Mouse (Mus musculus) stomach, embryonic 16.5 days (tissue): Measurements from ENCODE around the gene 0610010K14Rik. TPM values are rescaled to one million over a fixed set of nuclear protein-coding genes. Genes with fewer than 3 reads are reported as not detected.

Source experiments
- ATAC-seq: fragments of 200-750 bp; cut with Nextera tagmentation; 2 replicates; pipeline ENCODE4 v1.8.0; 2017; ENCODE audit warnings: moderate number of reproducible peaks, moderate TSS enrichment; ENCODE audit not compliant: insufficient read depth, low FRiP score
- H3K27ac ChIP-seq: fragments of 300-500 bp; sonication (generic); 2 replicates; pipeline ENCODE4 v1.5.1; 2014; ENCODE audit warnings: low read length
- H3K27me3 ChIP-seq: fragments of 300-500 bp; sonication (generic); 2 replicates; pipeline ENCODE4 v1.6.1; 2014; ENCODE audit warnings: low read length, control low read depth, mixed read lengths; ENCODE audit not compliant: control insufficient read depth, insufficient read depth
- H3K36me3 ChIP-seq: fragments of 300-500 bp; sonication (generic); 2 replicates; pipeline ENCODE4 v1.6.1; 2014; ENCODE audit warnings: low read length; ENCODE audit not compliant: control insufficient read depth, insufficient read depth
- H3K4me1 ChIP-seq: fragments of 300-500 bp; sonication (generic); 2 replicates; pipeline ENCODE4 v1.6.1; 2014; ENCODE audit warnings: low read length, control low read depth, mixed read lengths; ENCODE audit not compliant: control insufficient read depth, insufficient read depth
- H3K4me2 ChIP-seq: fragments of 300-500 bp; sonication (generic); 2 replicates; pipeline ENCODE4 v1.6.1; 2014; ENCODE audit warnings: low read depth, low read length, mixed read lengths
- H3K4me3 ChIP-seq: fragments of 300-500 bp; sonication (generic); replicated peaks from 2 replicates; pipeline ENCODE4 v1.5.1; 2014; ENCODE audit warnings: mild to moderate bottlenecking, low read length
- H3K9ac ChIP-seq: fragments of 300-500 bp; sonication (generic); 2 replicates; pipeline ENCODE4 v1.6.1; 2014; ENCODE audit warnings: low read length
- H3K9me3 ChIP-seq: fragments of 300-500 bp; sonication (generic); replicated peaks from 2 replicates; pipeline ENCODE4 v1.6.1; 2016; ENCODE audit warnings: low read length, control low read depth; ENCODE audit not compliant: control insufficient read depth
- WGBS: fragments of 180-500 bp; shearing (Covaris S2); extraction: QIAGEN DNeasy Blood & Tissue Kit; methylation state at CpG from one replicate; pipeline ENCODE4 v1.1.7; 2014; 5-methylcytosine and 5-hydroxymethylcytosine counted together
- polyA plus RNA-seq: library from polyadenylated mRNA; unstranded; fragments of >200 nt; fragmentation: Nextera tagmentation; extraction: Ambion mirVana; gene quantifications from 2 replicates; pipeline ENCODE4 v1.2.1, GENCODE M21; 2015

The 0610010K14Rik gene
- polyA plus RNA-seq, 1 experiment from 2014 or later, result 132 TPM

DNA sequence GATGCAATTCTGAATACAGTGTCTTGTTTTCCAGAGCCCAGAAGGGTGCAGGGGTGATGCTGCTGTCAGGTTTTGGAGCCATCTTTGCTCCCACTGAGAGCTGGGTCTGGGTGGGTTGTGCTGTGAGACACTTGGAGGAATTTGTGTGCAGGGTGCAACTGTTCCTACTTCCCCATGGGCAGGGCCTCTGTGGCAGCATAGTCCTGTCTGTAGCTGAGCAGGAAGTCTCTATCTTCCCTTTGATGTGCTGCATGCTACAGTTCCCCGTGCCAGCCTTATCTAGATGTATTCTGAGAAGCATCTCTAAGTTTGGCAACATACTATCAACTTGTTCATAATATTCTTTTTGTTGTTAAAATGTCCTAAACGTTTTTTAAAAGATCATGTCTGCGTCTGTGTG lies 27.5 kb upstream of the 0610010K14Rik start:
- peaks cover 7% of the 10 kb centered on the region; the same call in 1 of the 2 replicates for H3K4me1 ChIP-seq
- no peak overlapping the region for H3K4me3 ChIP-seq
- peak overlapping the region; percentile 77 for H3K27ac ChIP-seq
- H3K9ac ChIP-seq, result no peak overlapping the region
- no peaks in the 10 kb centered on the region for H3K9me3 ChIP-seq
- no peak overlapping the region for H3K4me2 ChIP-seq
- H3K36me3 ChIP-seq, result no peaks in the 10 kb centered on the region
- no peak for ATAC-seq
- H3K27me3 ChIP-seq, result no peaks in the 10 kb centered on the region
- WGBS, result 41% methylated on average over 3 of the region's 3 CpGs

DNA sequence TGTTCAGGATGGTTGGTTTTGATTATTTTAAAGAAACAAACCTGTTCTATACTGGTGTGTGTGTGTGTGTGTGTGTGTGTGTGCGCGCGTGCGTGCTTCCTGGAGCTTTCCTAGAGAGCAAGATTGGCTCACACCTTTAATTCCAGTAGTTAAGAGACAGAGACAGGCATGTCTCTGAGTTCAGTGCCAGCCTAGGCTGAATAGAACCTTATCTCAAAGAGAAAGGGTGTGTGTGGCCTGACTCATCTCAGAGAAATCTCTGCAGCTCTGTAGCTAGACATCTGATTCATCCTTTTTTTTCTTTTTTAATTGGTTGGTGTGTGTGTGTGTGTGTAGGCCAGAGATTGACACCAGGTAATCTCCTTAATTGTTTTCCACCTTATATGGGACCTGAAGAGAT lies 21.3 kb upstream of the 0610010K14Rik start:
- Histone ChIP-seq H3K27me3 (peaks cover 10% of the 10 kb centered on the region), H3K4me1 (peaks cover 9% of the 10 kb centered on the region; the same call in 1 of the 2 replicates), H3K4me3 (no peak overlapping the region), H3K4me2 (no peak overlapping the region), H3K36me3 (no peaks in the 10 kb centered on the region), H3K9ac (no peak overlapping the region), H3K27ac (no peak overlapping the region), H3K9me3 (no peaks in the 10 kb centered on the region)
- WGBS, result 83% methylated on average over 4 of the region's 4 CpGs
- ATAC-seq, result no peak

DNA sequence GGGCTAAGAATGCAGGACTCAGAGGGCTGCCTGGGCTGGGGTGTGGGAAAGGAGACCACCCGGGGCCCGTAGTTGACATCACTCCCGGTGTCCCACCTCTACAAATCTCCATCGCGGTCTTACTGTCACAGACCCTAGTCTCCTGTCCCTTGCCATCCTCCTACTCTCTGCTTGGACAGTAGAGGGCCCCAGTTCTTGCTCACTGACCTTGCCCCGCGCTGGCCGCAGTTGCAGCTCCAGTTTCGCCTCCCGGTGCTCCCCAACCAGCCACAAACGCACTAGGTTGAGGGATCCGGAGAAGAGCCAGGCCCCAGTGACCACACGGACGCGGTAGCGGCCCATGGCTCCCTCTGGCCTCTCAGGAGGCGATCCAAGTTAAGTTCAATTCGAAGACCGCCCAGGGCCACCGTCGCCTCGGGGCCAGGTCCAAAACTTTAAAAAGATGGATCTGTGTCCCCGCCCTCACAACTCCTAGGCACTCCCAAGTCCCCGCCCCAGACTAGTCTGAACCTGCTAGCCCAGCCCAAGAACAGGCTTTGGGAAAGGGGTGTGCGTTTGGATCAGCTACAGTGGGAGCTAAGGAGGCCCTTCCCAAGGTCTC lies 17.3 kb upstream of the 0610010K14Rik start, which contains the start of gene Alox12:
TSS of gene Alox12 (minus strand) at position 423 of the 601 bp plus-strand sequence.
- Histone ChIP-seq H3K9ac (peak within 1 kb of the TSS; percentile 74), H3K4me3 (peak within 1 kb of the TSS; percentile 50), H3K27me3 (peaks cover 29% of the 10 kb centered on the region), H3K4me2 (peak within 1 kb of the TSS; percentile 61), H3K36me3 (no peaks in the 10 kb centered on the region), H3K4me1 (peaks cover 9% of the 10 kb centered on the region; the same call in 1 of the 2 replicates), H3K9me3 (no peaks in the 10 kb centered on the region), H3K27ac (peak within 1 kb of the TSS; percentile 66)
- peak; percentile 67; the same call in 1 of the 2 replicates for ATAC-seq
- WGBS, result 2% methylated on average over 25 of the region's 25 CpGs

DNA sequence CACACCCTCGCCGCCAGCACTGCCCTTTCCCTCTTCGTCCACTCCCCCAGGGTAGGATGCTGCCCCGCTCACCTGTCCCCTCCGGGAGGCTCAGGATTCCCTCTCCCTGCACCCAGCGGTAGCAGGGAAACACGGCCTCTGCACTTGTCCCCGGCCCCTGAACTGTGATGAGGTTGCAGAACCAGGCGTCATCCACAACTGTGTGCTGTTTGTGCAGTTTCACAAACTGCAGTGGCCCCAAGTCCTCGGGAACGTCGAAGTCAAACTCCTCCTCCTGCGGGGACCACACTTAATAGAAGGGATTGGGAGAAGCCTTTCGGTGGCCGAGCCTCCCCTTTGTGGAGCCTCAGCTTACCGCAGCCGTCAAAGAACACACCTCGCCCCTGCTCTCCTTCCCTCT lies 16.6 kb upstream of the 0610010K14Rik start:
- H3K36me3 ChIP-seq, result no peaks in the 10 kb centered on the region
- no peak for ATAC-seq
- peaks cover 29% of the 10 kb centered on the region for H3K27me3 ChIP-seq
- peak overlapping the region; percentile 74 for H3K9ac ChIP-seq
- H3K4me3 ChIP-seq, result peak overlapping the region; percentile 50
- H3K4me2 ChIP-seq, result peak overlapping the region; percentile 61
- WGBS, result 3% methylated on average over 18 of the region's 18 CpGs
- H3K4me1 ChIP-seq, result peaks cover 9% of the 10 kb centered on the region; the same call in 1 of the 2 replicates
- peak overlapping the region; percentile 66; the same call in 1 of the 2 replicates for H3K27ac ChIP-seq
- H3K9me3 ChIP-seq, result no peaks in the 10 kb centered on the region

DNA sequence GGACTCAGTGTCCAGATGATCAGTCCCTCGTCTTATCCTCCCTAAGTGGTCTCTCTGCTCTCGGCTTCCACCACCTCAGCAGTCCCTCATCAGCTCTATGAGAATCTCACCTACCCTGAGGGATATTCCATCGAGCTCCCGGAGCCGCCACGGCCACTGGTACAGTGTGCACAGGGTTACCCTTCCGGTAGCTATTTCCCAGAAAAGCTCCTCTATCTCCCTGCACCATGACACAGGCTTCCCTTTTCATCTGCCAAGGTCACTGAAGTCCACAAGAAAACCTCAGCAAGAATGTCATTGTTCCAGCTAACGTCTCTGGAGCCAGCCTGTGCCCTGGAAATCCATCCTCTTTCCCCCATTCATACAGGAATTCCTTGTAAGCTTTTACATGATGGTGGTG lies 14.1 kb upstream of the 0610010K14Rik start:
- WGBS, result 76% methylated on average over 8 of the region's 8 CpGs
- Histone ChIP-seq H3K4me3 (no peak overlapping the region), H3K4me2 (no peak overlapping the region), H3K9me3 (no peaks in the 10 kb centered on the region), H3K4me1 (peaks cover 9% of the 10 kb centered on the region; the same call in 1 of the 2 replicates), H3K36me3 (no peaks in the 10 kb centered on the region), H3K27me3 (peaks cover 29% of the 10 kb centered on the region), H3K9ac (no peak overlapping the region), H3K27ac (no peak overlapping the region)
- no peak for ATAC-seq

DNA sequence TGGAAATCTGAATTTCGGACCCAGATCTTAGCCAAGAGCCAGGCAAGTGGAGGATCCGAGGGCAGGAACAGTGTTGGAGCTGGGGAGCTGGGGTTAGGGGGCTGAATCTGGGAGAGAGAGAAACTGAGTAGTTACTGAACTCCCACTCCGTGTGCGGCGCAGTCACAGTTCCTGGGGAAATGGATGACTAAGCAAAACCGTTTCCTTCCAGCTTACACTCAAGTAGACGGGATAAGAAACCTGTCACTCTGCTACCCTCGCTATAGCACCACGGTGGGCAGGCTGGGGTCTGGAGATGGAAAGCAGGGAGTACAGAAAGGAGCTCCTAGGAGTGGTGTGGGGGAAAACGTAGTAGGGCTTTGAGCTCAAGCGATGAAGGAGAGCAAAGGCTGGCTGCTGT lies 12.4 kb upstream of the 0610010K14Rik start:
- Histone ChIP-seq H3K9me3 (no peaks in the 10 kb centered on the region), H3K27me3 (peaks cover 26% of the 10 kb centered on the region), H3K4me3 (no peak overlapping the region), H3K4me1 (peaks cover 7% of the 10 kb centered on the region; the same call in 1 of the 2 replicates), H3K36me3 (no peaks in the 10 kb centered on the region), H3K4me2 (no peak overlapping the region), H3K27ac (no peak overlapping the region), H3K9ac (no peak overlapping the region)
- no peak for ATAC-seq
- WGBS, result 65% methylated on average over 11 of the region's 11 CpGs

DNA sequence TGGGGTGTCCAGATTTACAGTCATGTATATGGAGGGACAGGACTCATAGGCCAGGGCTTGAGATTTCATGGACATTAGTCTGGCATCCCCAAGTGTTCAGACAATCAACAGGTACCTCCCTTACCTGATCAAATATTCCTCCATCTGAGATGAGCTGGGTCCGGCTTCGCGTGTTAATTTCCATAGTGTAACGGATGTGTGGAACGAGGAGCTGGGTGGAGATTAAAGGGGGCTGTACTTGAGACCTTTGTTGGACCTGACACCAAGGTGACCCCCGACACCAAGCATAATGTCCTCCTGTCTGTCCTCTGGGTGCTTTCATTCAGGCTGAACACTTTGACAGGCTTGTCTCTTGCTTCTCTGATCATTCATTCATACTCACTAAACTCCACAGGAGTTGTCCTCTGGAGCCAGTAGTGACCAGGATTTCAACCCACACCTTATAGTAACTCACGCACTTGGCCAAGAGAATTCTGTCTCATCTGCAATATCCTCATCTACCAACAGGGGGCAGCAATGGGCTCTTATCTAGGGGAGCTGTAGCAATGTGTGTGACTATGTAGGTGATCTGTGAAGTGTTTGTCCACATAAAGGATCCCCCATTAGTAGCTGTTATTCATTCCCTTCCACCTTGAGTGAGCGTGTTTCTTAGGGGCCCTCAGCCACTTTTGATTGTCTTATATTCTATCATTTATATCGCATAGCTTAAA lies 9.6 kb upstream of the 0610010K14Rik start:
- no peaks in the 10 kb centered on the region for H3K4me1 ChIP-seq
- H3K9ac ChIP-seq, result no peak overlapping the region
- no peaks in the 10 kb centered on the region for H3K36me3 ChIP-seq
- no peak overlapping the region for H3K27ac ChIP-seq
- ATAC-seq, result peak; percentile 37; the same call in 1 of the 2 replicates
- peaks cover 2% of the 10 kb centered on the region; the same call in 1 of the 2 replicates for H3K27me3 ChIP-seq
- H3K9me3 ChIP-seq, result no peaks in the 10 kb centered on the region
- H3K4me2 ChIP-seq, result no peak overlapping the region
- WGBS, result 51% methylated on average over 9 of the region's 9 CpGs
- no peak overlapping the region for H3K4me3 ChIP-seq

DNA sequence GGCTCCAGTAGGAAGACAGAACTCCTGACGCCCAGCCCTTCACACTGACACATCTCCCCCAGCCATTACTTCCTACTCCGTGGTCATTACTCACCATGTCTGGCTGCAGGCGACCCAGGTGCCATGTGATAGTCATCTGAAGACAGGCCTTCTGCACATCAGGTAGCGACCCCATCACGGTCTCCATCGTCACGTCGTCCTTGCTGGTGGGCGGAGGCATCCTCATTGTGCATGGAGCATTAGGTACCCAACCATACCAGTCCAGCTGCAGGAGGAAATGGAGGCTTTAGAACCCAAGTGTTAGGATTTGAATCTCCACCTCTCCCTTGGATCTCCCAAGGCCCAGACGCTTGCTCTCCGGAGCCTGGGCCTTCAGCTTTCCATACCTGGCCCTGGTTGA lies 4.9 kb upstream of the 0610010K14Rik start:
- 66% methylated on average over 11 of the region's 11 CpGs for WGBS
- Histone ChIP-seq H3K27ac (no peak overlapping the region), H3K4me1 (peaks cover 13% of the 10 kb centered on the region), H3K9ac (no peak overlapping the region), H3K4me3 (no peak overlapping the region), H3K4me2 (no peak overlapping the region), H3K36me3 (no peaks in the 10 kb centered on the region), H3K27me3 (no peaks in the 10 kb centered on the region), H3K9me3 (no peaks in the 10 kb centered on the region)
- no peak for ATAC-seq

DNA sequence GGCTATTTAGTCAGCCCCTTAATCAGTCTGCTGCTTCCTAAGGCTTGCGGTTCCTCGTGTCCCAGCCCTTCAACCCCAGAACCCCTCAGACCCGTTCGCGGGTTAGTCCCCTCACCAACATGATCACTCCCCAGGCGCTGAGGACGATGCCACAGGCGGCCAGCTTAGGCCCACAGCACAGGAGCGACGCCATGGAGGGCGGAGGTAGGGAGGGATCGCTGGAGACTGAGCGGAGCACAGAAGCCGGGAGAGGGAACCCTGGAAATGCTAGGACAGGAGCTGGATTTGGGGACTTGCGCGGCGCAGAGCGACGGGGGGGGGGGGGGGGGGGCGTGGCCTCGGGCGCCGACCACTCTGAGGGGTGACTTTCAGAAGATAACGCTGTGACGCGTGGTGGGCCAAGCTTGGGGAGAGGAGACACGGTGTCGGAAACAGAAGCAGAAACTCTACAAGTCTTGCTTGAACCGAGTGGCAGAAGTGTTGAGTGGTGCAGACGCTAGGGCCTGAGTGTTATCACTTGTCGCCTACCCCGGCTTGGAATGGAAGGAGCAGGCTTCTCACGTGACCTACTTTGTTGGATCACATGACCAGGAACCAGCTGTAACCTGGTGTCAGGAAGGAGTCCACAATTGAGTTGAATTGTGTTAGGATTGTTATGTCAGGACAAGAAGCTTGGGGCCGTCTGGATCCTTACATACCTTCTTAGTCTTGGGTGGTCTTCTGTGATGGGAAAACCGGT lies 2.0 kb upstream of the 0610010K14Rik start, which contains the start of the genes Gm21988 and Rnasek:
TSS of gene Gm21988 (minus strand) at position 290 of the 739 bp plus-strand sequence.
TSS of gene Rnasek (minus strand) at position 302 of the 739 bp plus-strand sequence.
- H3K4me2 ChIP-seq, result peak within 1 kb of the TSS; percentile 98
- H3K27me3 ChIP-seq, result no peaks in the 10 kb centered on the region
- peak; percentile 32 for ATAC-seq
- H3K4me1 ChIP-seq, result peaks cover 17% of the 10 kb centered on the region
- H3K9me3 ChIP-seq, result no peaks in the 10 kb centered on the region
- WGBS, result 1% methylated on average over 32 of the region's 35 CpGs
- peak within 1 kb of the TSS; percentile 86 for H3K4me3 ChIP-seq
- peak within 1 kb of the TSS; percentile 94 for H3K27ac ChIP-seq
- H3K36me3 ChIP-seq, result no peaks in the 10 kb centered on the region
- H3K9ac ChIP-seq, result peak within 1 kb of the TSS; percentile 91
